Mouse (Mus musculus) liver, embryonic 11.5 days (tissue): ENCODE measurements around the gene Myo16. TPM values are rescaled to one million over a fixed set of nuclear protein-coding genes. Genes with fewer than 3 reads are reported as not detected.

Experiments used
- ATAC-seq: fragments of 200-750 bp; cut with Nextera tagmentation; replicated peaks from 2 replicates; pipeline ENCODE4 v1.8.0; 2017; ENCODE audit warnings: moderate number of reproducible peaks, mild to moderate bottlenecking, moderate TSS enrichment, moderate library complexity; ENCODE audit not compliant: low FRiP score
- DNase-seq: peaks from one replicate; pipeline ENCODE4 v3.0.0-alpha.2; 2017; ENCODE audit warnings: low spot score
- H3K27ac ChIP-seq: fragments of 300-500 bp; sonication (generic); 2 replicates; pipeline ENCODE4 v1.5.1; 2014; ENCODE audit warnings: mild to moderate bottlenecking, low read depth, low read length, control low read depth
- H3K27me3 ChIP-seq: fragments of 300-500 bp; sonication (generic); replicated peaks from 2 replicates; pipeline ENCODE4 v1.6.1; 2014; ENCODE audit warnings: low read length, mixed read lengths; ENCODE audit not compliant: control insufficient read depth, insufficient read depth
- H3K36me3 ChIP-seq: fragments of 300-500 bp; sonication (generic); 2 replicates; pipeline ENCODE4 v1.6.1; 2014; ENCODE audit warnings: mild to moderate bottlenecking, low read length, moderate library complexity, mixed read lengths; ENCODE audit not compliant: control insufficient read depth, insufficient read depth
- H3K4me1 ChIP-seq: fragments of 300-500 bp; sonication (generic); replicated peaks from 2 replicates; pipeline ENCODE4 v1.6.1; 2014; ENCODE audit warnings: low read length, mixed read lengths; ENCODE audit not compliant: control insufficient read depth, insufficient read depth
- H3K4me2 ChIP-seq: fragments of 300-500 bp; sonication (generic); 2 replicates; pipeline ENCODE4 v1.6.1; 2014; ENCODE audit warnings: mild to moderate bottlenecking, control low read depth, moderate library complexity
- H3K4me3 ChIP-seq: fragments of 300-500 bp; sonication (generic); 2 replicates; pipeline ENCODE4 v1.5.1; 2014; ENCODE audit warnings: low read depth, low read length, control low read depth
- H3K9ac ChIP-seq: fragments of 300-500 bp; sonication (generic); 2 replicates; pipeline ENCODE4 v1.6.1; 2014; ENCODE audit warnings: low read depth, low read length, control low read depth
- H3K9me3 ChIP-seq: fragments of 300-500 bp; sonication (generic); 2 replicates; pipeline ENCODE4 v1.6.1; 2016; ENCODE audit warnings: low read length, inconsistent platforms, mixed read lengths; ENCODE audit not compliant: control insufficient read depth
- WGBS: fragments of 180-500 bp; shearing (Covaris S2); extraction: QIAGEN DNeasy Blood & Tissue Kit; methylation state at CpG from one replicate; pipeline ENCODE4 v1.1.7; 2014; 5-methylcytosine and 5-hydroxymethylcytosine counted together
- polyA plus RNA-seq: library from polyadenylated mRNA; unstranded; fragments of >200 nt; fragmentation: Nextera tagmentation; extraction: Ambion mirVana; gene quantifications from 2 replicates; pipeline ENCODE4 v1.2.1, GENCODE M21; 2014

Gene Myo16
- polyA plus RNA-seq, 1 experiment from 2014 or later, result 0.07 TPM

DNA sequence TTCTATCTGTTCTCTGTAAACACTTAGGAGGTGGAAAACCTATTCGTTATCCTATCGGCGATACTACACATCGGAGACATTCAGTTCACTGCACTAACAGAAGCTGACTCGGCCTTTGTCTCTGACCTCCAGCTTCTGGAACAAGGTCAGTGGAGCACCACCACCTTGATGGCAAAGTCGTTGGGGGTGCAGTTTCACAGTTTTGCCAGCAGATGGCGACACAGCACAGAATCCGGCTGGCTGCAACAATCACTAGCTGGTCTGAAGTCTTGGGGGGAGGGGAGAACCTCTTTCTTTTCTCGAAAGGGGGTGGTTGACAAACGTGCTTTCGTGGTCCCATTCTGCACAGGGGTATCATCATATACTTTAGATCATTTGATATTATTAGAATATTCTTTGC lies 285.1 kb downstream of the Myo16 start:
- H3K36me3 ChIP-seq, result no peaks in the 10 kb centered on the region
- no peaks in the 10 kb centered on the region for H3K9me3 ChIP-seq
- H3K9ac ChIP-seq, result no peak overlapping the region
- DNase-seq (peak; percentile 51), ATAC-seq (no peak)
- H3K27me3 ChIP-seq, result no peaks in the 10 kb centered on the region
- no peaks in the 10 kb centered on the region for H3K4me1 ChIP-seq
- 16% methylated on average over 11 of the region's 11 CpGs for WGBS
- H3K27ac ChIP-seq, result no peak overlapping the region
- no peak overlapping the region for H3K4me2 ChIP-seq
- no peak overlapping the region for H3K4me3 ChIP-seq

DNA sequence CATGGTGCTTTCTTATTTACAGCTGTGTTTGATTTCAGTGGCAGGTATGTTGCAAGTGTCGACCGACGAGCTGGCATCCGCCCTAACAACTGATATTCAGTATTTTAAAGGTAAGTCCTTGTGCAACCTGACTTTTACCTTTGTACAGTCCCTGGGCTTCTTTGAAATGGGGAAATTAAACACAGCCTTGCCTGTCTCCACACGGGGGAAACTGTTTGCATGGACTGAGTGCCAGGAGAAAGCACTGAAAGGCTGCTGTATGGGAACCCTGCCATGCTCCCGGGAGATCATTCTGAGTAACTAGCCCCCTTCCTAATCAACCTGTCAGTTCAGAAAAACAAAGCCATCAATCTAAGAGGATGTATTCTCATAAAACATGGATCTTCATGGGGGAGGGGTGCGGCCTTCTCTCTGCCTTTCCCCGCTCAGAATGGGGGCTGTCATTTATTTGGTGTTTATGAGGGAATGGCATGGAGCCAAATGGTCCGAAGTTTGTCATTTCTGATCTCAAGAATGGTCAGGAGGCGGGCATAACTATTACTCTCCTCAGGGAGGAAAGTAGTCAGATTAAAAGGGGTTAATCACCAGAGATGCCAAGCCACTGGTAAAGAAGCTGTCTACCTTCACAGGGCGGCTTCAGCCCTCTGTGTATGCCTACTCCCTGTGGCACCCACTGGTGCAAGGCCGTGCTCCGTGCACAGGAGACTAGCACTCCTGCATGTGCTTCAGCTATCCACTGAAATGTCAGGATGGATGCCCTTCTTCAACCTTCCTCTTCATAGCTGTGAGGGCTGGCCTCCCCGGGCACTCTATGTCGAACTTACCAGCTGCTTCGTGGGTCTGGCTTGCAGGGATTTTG lies 286.1 kb downstream of the Myo16 start:
- 73% methylated on average over 16 of the region's 16 CpGs for WGBS
- DNase-seq (no peak), ATAC-seq (no peak)

GRCm38 (mm10) chr8:10442562-10442961 lies 288.9 kb downstream of the Myo16 start:
- no peak for ATAC-seq

More for the DNA sequence above, 286.1 kb downstream of the Myo16 start:
- no peak overlapping the region for H3K27ac ChIP-seq
- no peaks in the 10 kb centered on the region for H3K36me3 ChIP-seq
- no peak overlapping the region for H3K4me2 ChIP-seq
- no peak overlapping the region for H3K9ac ChIP-seq
- no peak overlapping the region for H3K4me3 ChIP-seq
- H3K27me3 ChIP-seq, result no peaks in the 10 kb centered on the region
- no peaks in the 10 kb centered on the region for H3K9me3 ChIP-seq
- H3K4me1 ChIP-seq, result no peaks in the 10 kb centered on the region

GRCm38 (mm10) chr8:10445011-10445410 lies 291.3 kb downstream of the Myo16 start:
- ATAC-seq, result no peak
- no peak for DNase-seq
- no peak overlapping the region for H3K9ac ChIP-seq
- H3K9me3 ChIP-seq, result no peaks in the 10 kb centered on the region
- no peaks in the 10 kb centered on the region for H3K4me1 ChIP-seq
- WGBS, result 78% methylated on average over 7 of the region's 7 CpGs
- no peak overlapping the region for H3K4me3 ChIP-seq
- no peaks in the 10 kb centered on the region for H3K36me3 ChIP-seq
- no peak overlapping the region for H3K4me2 ChIP-seq
- H3K27me3 ChIP-seq, result no peaks in the 10 kb centered on the region
- H3K27ac ChIP-seq, result no peak overlapping the region

More at GRCm38 (mm10) chr8:10442562-10442961, 288.9 kb downstream of the Myo16 start:
- H3K27me3 ChIP-seq, result no peaks in the 10 kb centered on the region
- H3K36me3 ChIP-seq, result no peaks in the 10 kb centered on the region
- no peaks in the 10 kb centered on the region for H3K9me3 ChIP-seq
- H3K4me3 ChIP-seq, result no peak overlapping the region
- H3K4me1 ChIP-seq, result no peaks in the 10 kb centered on the region
- no peak overlapping the region for H3K4me2 ChIP-seq
- WGBS, result 67% methylated on average over 3 of the region's 3 CpGs
- H3K9ac ChIP-seq, result no peak overlapping the region
- no peak for DNase-seq
- H3K27ac ChIP-seq, result no peak overlapping the region

DNA sequence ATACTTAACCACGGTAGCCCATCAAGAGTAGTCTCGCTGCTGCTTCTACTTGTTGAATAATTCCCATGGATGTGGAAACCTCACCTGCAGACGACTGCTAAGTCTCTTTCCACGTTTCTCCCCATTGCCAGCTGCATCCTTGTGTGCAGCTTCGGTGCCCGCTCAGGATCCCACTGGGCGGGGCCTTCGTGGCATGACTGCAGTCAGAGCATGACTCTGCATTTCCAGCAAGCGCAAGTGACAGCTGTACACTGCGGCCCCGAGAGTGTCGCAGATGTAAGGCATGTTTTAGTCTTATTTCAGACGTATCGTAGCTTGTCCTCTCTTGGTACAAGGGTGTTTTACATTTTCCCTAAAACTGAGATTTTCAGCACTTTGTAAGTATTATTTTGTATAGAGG lies 294.8 kb downstream of the Myo16 start:
- Histone ChIP-seq H3K4me3 (no peak overlapping the region), H3K27me3 (no peaks in the 10 kb centered on the region), H3K9me3 (no peaks in the 10 kb centered on the region), H3K27ac (no peak overlapping the region), H3K9ac (no peak overlapping the region), H3K36me3 (no peaks in the 10 kb centered on the region), H3K4me1 (no peaks in the 10 kb centered on the region), H3K4me2 (no peak overlapping the region)
- ATAC-seq (no peak), DNase-seq (no peak)
- WGBS, result 70% methylated on average over 14 of the region's 14 CpGs

- no peaks in the 10 kb centered on the region for H3K27me3 ChIP-seq
- H3K4me2 ChIP-seq, result no peak overlapping the region
- H3K36me3 ChIP-seq, result no peaks in the 10 kb centered on the region
- no peaks in the 10 kb centered on the region for H3K9me3 ChIP-seq
- DNase-seq (no peak), ATAC-seq (no peak)
- WGBS, result 81% methylated on average over 10 of the region's 10 CpGs
- no peak overlapping the region for H3K27ac ChIP-seq
- no peak overlapping the region for H3K4me3 ChIP-seq
- no peak overlapping the region for H3K9ac ChIP-seq
- no peaks in the 10 kb centered on the region for H3K4me1 ChIP-seq
Measured at GRCm38 (mm10) chr8:10453046-10453445, 299.3 kb downstream of the Myo16 start.

DNA sequence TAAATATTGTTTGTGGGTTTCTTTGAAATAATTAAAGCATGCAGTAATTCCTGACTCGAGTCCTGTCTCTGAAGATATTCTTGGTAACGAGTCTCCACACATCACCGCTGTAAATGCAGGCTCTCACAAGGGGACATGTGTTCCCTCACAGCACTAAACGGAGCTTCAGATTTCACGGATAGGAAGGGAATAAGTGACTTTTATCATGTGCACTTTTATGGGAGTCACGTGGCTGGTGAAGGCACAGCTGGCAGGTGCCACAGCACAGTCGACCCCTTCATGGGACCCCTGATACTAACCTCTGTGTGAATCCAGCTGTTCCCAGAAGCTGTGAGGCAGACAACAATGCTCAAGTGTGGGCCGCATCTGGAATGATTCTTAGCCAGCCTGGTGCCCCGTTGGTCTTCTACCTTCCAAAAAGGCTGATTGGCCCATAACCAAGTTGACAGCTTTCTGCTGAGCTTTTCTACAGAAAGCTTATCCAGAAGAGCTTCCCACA lies 304.5 kb downstream of the Myo16 start:
- H3K36me3 ChIP-seq, result no peaks in the 10 kb centered on the region
- no peaks in the 10 kb centered on the region for H3K9me3 ChIP-seq
- WGBS, result 78% methylated on average over 9 of the region's 9 CpGs
- H3K27me3 ChIP-seq, result no peaks in the 10 kb centered on the region
- no peak overlapping the region for H3K4me2 ChIP-seq
- no peaks in the 10 kb centered on the region for H3K4me1 ChIP-seq
- ATAC-seq (no peak), DNase-seq (no peak)
- H3K4me3 ChIP-seq, result no peak overlapping the region
- no peak overlapping the region for H3K27ac ChIP-seq
- no peak overlapping the region for H3K9ac ChIP-seq

DNA sequence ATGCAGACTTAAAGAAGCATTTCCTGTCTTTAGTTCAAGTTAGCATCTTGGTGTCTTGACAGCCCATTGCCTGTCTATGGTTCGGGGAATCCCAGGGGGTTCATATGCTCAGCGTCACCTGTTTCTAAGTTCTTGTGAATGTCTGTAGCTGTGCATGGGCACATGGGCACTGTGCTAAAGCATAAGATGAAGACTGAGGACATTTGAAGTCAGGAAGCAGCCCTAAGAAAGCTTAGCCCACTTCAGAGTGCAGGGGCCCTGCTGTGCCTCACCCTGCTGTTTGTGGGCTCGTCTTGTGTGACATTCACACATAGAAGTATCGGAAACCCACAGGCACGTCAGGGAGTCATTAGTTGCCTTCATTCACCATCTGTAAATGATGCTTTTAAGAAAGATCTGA lies 308.6 kb downstream of the Myo16 start:
- H3K36me3 ChIP-seq, result no peaks in the 10 kb centered on the region
- H3K4me1 ChIP-seq, result no peaks in the 10 kb centered on the region
- H3K4me3 ChIP-seq, result no peak overlapping the region
- no peak overlapping the region for H3K4me2 ChIP-seq
- WGBS, result 80% methylated on average over 5 of the region's 5 CpGs
- ATAC-seq, result no peak
- H3K9ac ChIP-seq, result no peak overlapping the region
- no peak overlapping the region for H3K27ac ChIP-seq
- DNase-seq, result no peak
- no peaks in the 10 kb centered on the region for H3K27me3 ChIP-seq
- no peaks in the 10 kb centered on the region for H3K9me3 ChIP-seq

DNA sequence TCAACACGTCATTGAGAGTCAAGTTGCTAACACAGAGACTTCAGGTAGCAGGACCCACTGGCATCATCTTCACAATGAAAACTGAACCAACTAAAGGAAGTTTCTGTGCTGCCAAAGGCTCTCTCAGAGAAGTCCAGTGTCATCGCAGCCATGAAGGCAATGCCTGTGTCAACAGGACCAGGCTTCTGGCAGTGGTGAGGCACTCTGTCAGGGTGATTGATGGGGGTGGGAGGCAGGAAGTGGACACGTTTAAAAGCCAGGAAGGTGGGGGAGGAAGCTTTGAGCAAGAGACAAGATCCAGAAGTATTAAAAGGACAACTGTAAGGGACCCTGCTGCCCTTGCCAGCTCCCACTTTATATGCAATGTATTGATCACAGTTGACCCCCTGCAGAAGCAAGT lies 314.8 kb downstream of the Myo16 start:
- Histone ChIP-seq H3K4me2 (no peak overlapping the region), H3K9me3 (no peaks in the 10 kb centered on the region), H3K27ac (no peak overlapping the region), H3K9ac (no peak overlapping the region), H3K27me3 (no peaks in the 10 kb centered on the region), H3K4me1 (peaks cover 4% of the 10 kb centered on the region; the same call in 1 of the 2 replicates), H3K36me3 (no peaks in the 10 kb centered on the region), H3K4me3 (no peak overlapping the region)
- no peak for ATAC-seq
- no peak for DNase-seq
- WGBS, result 33% methylated on average over 3 of the region's 3 CpGs
